Mouse (Mus musculus) liver, postnatal 0 days (tissue): ENCODE measurements around the gene Rgsl1.

ENCODE experiments used
- CTCF ChIP-seq: sonication (generic); IDR thresholded peaks from 2 replicates; pipeline ENCODE4 v1.5.1; 2016; ENCODE audit warnings: antibody characterized with exemption, low read depth
- EP300 ChIP-seq: IDR thresholded peaks from 2 replicates; pipeline ENCODE4 v1.6.1; 2016; ENCODE audit warnings: antibody characterized with exemption, low read depth, mild to moderate bottlenecking

DNA sequence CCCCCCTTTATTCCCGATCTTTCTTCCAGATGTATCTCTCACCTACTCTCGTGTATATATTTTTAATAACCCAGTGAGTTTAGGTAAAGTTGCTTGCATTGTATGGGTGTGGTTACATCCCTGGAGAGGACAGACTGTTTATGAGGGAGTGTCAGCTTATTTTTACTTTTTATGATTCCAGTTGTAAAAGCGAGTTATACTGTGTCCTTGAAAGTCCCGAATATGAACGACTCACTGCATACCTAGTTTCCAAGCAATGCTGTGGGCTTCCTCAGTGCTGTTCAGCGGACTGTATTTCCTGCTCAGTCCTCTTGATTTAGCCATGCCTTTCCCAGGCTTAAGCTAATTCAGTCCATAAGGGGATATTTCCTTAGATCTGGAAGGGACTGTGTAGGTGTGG lies 68.8 kb downstream of the Rgsl1 start:
- TF ChIP-seq CTCF (no peak), EP300 (no peak)
